Mouse (Mus musculus): ENCODE results near the gene Cnot6l.

Gene Cnot6l

DNA sequence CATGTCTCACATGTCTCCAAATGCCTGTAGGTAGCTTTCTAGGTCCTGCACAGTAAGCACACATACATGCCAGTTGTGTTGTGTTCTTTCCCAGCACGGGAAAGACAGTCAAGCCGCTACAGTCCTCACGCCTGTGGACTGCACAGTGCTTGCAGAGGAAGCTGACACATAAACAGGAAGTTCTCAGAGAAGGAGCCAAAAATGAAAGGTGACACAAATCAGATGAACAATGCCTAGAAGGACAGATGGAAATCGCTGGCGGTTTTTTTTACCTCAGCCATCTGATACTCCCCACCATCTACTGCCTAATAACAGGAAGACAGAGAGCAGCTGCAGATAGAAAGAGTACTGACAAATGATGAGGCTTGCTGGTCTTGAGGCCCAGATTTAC is at the start of gene Cnot6l:
Gene Cnot6l (minus strand): TSS at position 151 of the 391 bp plus-strand sequence.
- no peak for DNase-seq (ENCODE audit: low spot score)

- peak; percentile 85 for DNase-seq (ENCODE audit: low spot score)
These were observed 46.1 kb upstream of the Cnot6l start for GRCm38 (mm10) chr5:96209916-96210583.

DNA sequence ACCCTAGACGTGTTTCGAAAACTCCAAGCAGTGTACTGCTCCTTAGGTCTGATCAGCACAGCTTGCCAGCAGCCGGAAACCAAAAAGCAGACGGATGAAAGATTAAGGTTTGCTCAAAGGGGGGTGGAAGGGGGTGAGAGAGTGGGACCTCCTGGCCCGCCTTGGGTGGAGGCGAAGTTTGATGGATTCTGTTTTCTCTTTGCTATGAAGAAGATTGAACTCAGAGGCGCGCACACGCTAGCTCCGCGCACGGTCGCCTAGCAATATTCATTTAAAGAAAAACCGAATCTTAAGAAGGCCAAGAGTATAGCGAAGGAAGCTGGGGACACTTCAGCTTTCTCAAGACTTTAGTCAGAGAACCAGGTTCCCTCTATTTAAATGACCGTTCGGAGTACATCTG is 45.5 kb upstream of the Cnot6l start, which contains the start of gene Mrpl1:
Gene Mrpl1 (plus strand): TSS at position 35 of the 400 bp plus-strand sequence.
- no peak for DNase-seq (ENCODE audit: low spot score)

GRCm38 (mm10) chr5:96208543-96208942 is 44.6 kb upstream of the Cnot6l start:
- DNase-seq (ENCODE audit: low spot score): no peak

GRCm38 (mm10) chr5:96207531-96207930 is 43.6 kb upstream of the Cnot6l start:
- no peak for DNase-seq (ENCODE audit: low spot score)

DNA sequence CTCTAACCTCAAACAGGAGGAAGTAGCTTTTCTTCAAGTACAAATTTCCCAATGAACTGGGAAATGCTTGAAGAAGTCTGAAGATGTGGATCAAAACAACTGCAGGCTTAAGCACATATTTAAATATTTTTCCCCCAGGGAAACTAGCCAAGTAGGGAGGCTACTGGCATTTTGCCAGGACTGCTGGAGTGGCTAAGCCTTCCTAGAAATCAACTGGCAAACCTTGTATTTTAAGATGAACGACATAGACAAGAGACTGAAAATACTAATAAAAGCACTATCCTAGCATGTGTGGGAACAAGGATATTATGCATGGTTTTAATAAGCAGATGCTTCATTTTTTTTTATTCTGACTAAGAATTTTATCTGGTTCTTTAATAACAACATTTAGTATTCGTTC is 42.9 kb upstream of the Cnot6l start:
- DNase-seq (ENCODE audit: low spot score): peak; percentile 73

DNA sequence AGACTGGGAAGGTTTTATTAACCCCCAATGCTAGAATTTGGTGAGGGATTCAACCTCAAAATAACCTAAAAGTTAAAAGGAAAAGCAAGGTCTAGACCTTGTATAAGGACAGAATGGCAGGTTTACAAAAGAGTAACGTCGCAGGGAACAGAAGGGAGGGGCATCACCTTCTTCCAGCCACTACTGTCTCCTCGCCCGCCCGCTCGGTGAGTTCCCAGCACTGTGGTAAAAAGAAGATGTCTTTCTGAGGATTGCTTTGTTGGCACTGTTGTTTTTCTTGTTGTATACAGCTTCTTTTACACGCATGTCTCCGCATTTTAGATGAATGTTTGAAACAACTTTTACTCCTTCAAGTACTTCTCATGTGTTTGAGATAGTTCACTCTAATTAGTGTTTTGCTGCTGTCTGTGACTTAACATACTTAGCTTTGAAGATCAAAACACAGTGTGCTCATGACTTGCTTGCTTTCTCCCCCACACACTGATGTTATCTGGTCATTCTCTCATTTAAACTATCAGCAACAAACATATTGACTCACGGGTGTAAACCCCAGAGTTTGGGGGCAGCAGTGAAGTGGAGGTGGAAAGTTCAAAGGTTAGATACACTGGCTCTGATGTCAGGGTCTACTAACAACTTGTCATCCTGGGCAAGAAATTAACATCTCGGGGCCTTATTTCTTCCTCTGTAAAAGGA is 37.6 kb upstream of the Cnot6l start:
- no peak for DNase-seq (ENCODE audit: low spot score)

DNA sequence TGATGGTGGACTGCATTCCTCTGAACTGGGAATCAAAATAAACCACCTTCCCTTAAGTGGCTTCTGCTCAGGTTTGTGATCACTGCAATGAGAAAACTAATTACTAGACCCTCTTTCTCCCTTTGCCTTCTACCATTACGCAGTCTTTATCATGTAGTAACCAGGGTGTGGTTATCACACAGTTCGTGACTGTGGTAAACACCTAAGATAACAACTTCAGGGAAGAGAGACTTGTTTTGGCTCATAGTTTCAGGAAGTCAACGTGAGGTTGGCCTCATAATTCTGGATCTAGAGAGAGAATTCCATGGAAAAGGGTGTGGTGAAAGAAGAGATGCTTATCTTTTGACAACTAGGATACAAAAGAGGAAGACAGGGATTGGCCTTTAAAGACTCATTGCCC is 36.3 kb upstream of the Cnot6l start:
- no peak for DNase-seq (ENCODE audit: low spot score)

DNA sequence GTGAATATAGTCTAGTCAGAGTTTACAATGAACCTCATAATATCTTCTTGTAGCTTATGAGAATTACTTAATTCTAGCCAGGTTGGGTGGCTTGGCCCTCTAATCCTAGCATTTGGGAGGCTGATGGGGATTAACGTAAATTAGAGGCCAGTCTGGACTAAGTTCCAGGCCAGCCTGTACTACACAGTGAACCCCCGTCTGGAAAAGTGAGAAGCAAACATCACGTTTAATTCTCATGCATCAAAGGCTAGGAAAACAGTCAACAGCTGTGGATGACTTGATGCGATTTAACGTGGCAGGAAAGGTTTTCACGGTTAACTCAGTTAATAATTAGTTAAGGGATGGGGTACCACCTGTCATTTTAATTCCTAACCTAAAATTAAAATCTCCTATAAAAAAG is 34.3 kb upstream of the Cnot6l start:
- DNase-seq (ENCODE audit: low spot score): no peak

- no peak for DNase-seq (ENCODE audit: low spot score)
These were observed 32.6 kb upstream of the Cnot6l start for GRCm38 (mm10) chr5:96196547-96197052.

DNA sequence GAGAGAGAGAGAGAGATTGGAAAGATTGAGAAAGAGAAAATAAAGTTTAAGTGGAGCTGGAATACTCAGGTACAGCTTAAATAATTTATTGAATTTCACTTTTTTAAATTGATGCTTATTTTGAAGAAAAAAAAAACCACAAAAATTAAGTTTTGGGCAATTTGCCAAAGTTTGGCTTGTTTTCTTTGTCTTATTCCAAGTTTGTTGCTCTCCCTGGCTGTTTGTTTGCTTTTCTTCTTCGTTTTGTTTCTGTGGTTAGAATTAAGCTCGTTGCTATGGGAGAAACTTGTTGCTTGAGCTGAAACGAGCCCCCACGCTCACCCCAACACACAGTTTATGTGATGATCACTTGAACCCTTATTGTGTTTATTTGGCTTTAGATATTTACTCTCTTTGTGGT is 27.3 kb upstream of the Cnot6l start:
- DNase-seq (ENCODE audit: low spot score): no peak

- DNase-seq (ENCODE audit: low spot score): no peak
These were observed 25.8 kb upstream of the Cnot6l start for GRCm38 (mm10) chr5:96189761-96190160.

GRCm38 (mm10) chr5:96183987-96184386 is 20.0 kb upstream of the Cnot6l start:
- no peak for DNase-seq (ENCODE audit: low spot score)

GRCm38 (mm10) chr5:96183211-96183610 is 19.2 kb upstream of the Cnot6l start:
- DNase-seq (ENCODE audit: low spot score): no peak

GRCm38 (mm10) chr5:96176879-96177358 is 12.9 kb upstream of the Cnot6l start:
- DNase-seq (ENCODE audit: low spot score): no peak

DNA sequence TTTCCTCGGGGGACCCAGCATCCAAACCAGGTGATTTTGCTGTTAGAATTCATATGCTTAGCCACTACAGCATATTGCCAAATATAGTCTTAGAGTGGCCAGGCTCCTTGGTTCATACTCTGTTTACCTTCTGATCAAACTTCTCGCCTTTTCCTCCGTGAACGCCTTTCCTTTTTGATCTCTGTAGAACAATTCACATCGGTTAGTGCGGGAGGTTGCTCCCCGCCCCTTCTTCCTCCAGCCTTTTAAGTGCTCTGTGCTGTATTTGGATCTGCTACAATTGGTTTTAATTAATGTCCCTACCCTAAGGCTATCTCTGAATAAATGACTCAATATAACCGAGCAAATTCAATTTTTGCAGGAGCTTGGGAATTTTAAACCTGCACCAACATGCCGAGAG is 12.2 kb upstream of the Cnot6l start:
- DNase-seq (ENCODE audit: low spot score): no peak

- no peak for DNase-seq (ENCODE audit: low spot score)
These were observed 7.8 kb upstream of the Cnot6l start for GRCm38 (mm10) chr5:96171765-96172164.

GRCm38 (mm10) chr5:96170443-96170842 is 6.5 kb upstream of the Cnot6l start:
- DNase-seq (ENCODE audit: low spot score): no peak

- no peak for DNase-seq (ENCODE audit: low spot score)
These were observed 2.8 kb upstream of the Cnot6l start for GRCm38 (mm10) chr5:96166761-96167160.

- DNase-seq (ENCODE audit: low spot score): no peak
These were observed 463 bp downstream of the Cnot6l start for GRCm38 (mm10) chr5:96163396-96164020.

- peak; percentile 80 for DNase-seq (ENCODE audit: low spot score)
These were observed 1.3 kb downstream of the Cnot6l start for GRCm38 (mm10) chr5:96162399-96163331.

Data from ovary, adult 18-20 months (tissue).